Mouse (Mus musculus): Measurements from ENCODE around the gene Bbx. TPM values are rescaled to one million over a fixed set of nuclear protein-coding genes. Genes with fewer than 3 reads are reported as not detected.
A peak's percentile ranks its signal among the peaks of the same experiment; 100 is the strongest.

Gene Bbx
- polyA plus RNA-seq (2012; rRNA removed) = 9.9 and 10.4 TPM in 2 replicates

DNA sequence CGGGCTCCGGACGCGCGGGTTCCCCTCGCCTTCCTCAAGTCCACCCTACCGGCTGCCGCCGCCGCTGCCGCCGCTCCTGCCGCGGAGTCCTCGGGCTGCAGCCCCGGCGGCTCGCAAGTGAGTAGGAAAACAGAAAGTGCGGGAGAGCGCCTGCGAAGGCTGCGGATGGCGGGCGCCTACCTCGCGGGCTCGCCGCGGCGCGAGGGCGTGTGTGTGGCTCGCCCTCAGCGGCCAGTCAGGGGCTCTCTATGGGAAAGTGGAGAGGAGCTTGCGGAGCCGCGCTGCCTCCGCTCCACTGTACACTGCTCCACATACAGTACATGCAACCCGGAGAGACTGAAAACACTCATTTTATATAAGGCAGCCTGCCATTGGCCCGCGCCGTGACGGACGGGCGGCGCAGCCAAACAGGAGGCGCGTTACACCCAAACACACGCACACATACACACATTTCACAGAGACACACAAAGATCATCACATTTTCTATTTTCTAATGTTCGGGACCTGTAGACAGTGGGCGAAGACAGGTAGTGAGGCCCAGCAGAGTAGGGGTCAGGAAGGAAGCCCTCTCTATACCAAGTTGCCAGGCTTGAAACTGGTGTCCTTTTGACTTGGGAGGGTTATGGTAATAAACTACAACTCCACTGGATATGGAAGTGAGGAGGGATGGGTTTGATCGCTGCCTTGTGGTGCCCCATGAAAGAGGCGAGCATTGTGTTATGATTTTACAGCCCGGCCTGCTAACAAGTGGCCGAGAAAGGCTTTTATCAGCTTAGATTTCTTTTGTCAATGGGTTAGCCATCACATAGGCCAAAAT lies at the start of gene Bbx:
Gene Bbx (minus strand): TSS at position 329 of the 817 bp plus-strand sequence.
- no peaks in the 10 kb centered on the region for H3K4me1 ChIP-seq (ENCODE audit: control insufficient read depth, insufficient read depth, low read length)

DNA sequence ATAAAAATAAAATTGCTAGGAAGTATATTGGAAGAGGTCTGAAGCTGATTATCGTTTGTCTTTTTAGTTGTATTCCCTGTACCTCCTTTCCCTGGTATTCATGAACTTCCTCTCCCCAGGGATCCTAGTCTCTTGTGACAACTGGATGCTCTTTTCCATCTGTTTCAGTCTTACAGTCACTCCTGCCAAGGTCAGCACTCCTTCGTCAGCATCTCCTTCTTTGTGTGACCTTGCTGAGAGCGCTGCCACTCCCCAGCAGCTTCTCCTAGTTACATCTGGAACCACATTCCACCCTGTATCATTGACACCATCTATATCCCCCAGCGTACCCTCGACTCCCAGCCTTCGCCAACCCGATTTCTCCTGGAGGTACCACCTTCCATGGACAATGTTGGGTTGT lies 49.7 kb upstream of the Bbx start:
- Histone ChIP-seq H3K27ac (ENCODE audit: insufficient read depth, low read length) (no peak overlapping the region), H3K4me1 (ENCODE audit: control insufficient read depth, insufficient read depth, low read length) (no peaks in the 10 kb centered on the region), H3K4me3 (ENCODE audit: insufficient read depth, low read length) (no peak overlapping the region)
- TF ChIP-seq POLR2A (IDR thresholded peaks at IDR 0.05; ENCODE audit: extremely low read depth, insufficient read depth, low read length) = no peak
- TF ChIP-seq CTCF (IDR thresholded peaks at IDR 0.05; ENCODE audit: extremely low read depth, insufficient read depth, low read length) = no peak

More for the DNA sequence above, at the start of gene Bbx:
- TF ChIP-seq POLR2A (IDR thresholded peaks at IDR 0.05; ENCODE audit: extremely low read depth, insufficient read depth, low read length) = peak; percentile 97
- TF ChIP-seq CTCF (IDR thresholded peaks at IDR 0.05; ENCODE audit: extremely low read depth, insufficient read depth, low read length) = no peak
- H3K27ac ChIP-seq (ENCODE audit: insufficient read depth, low read length) = peak within 1 kb of the TSS; percentile 53
- peak within 1 kb of the TSS; percentile 35 for H3K4me3 ChIP-seq (ENCODE audit: insufficient read depth, low read length)

DNA sequence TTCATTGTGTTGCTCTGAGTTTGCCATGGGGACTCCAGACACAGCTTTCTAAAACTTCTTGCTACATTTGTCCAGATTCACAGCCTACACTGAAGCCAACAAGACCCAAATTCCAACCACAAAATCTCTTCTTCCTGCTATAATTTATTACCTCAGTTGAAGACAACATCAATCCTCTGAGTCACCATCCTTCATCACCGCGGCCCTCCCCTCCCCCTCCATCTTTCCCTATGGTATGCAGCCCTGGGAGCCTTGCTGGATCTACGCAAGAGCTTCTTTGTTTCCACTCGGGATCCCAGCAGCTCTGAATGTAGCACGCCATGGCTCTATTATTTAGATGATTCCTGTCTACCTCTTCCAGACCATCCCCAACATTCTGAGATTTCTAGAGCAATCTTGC lies 49.2 kb upstream of the Bbx start:
- H3K4me3 ChIP-seq (ENCODE audit: insufficient read depth, low read length) = no peak overlapping the region
- H3K27ac ChIP-seq (ENCODE audit: insufficient read depth, low read length) = no peak overlapping the region
- TF ChIP-seq POLR2A (IDR thresholded peaks at IDR 0.05; ENCODE audit: extremely low read depth, insufficient read depth, low read length) (no peak), CTCF (IDR thresholded peaks at IDR 0.05; ENCODE audit: extremely low read depth, insufficient read depth, low read length) (no peak)
- H3K4me1 ChIP-seq (ENCODE audit: control insufficient read depth, insufficient read depth, low read length) = no peaks in the 10 kb centered on the region

DNA sequence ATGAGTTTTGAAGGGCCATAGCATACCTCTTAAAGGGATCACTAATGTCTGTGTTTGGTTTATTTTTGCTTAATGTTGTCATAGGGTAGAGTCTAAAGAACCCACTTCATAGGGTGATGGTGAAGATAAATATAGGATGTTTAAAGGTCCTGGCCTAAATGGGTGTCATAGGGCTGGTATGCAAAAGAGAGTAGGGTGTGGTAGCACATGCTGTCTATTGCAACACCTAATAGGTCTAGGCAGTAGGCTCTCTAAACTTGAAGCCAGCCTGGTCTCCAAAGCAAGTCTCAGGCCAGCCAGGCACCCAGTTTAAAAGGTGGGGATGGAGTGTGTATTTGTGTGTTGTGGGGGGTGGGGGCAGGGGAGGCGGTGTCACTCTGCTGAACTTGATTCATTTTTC lies 46.5 kb upstream of the Bbx start:
- H3K27ac ChIP-seq (ENCODE audit: insufficient read depth, low read length) = no peak overlapping the region
- no peaks in the 10 kb centered on the region for H3K4me1 ChIP-seq (ENCODE audit: control insufficient read depth, insufficient read depth, low read length)
- H3K4me3 ChIP-seq (ENCODE audit: insufficient read depth, low read length) = no peak overlapping the region
- TF ChIP-seq POLR2A (IDR thresholded peaks at IDR 0.05; ENCODE audit: extremely low read depth, insufficient read depth, low read length) (no peak), CTCF (IDR thresholded peaks at IDR 0.05; ENCODE audit: extremely low read depth, insufficient read depth, low read length) (no peak)

DNA sequence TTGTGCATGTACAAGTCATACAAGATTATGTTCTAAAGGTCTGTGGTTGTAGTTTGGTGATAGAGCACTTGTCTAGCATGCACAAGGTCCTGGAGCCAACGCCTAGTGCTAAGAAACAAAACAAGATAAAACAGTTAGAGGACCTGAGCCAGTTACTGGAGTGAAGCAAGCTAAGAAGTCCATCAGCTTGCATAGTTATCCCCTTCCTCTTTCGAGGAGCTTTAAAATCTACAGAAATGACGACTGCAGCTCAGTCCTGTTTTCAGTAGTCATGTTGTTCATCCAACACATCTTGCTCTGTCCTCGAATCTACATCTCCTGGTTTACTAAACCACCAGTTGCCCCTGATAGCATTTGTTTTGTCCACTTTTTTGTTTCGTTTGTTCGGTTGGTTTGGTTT lies 45.4 kb upstream of the Bbx start:
- no peak overlapping the region for H3K27ac ChIP-seq (ENCODE audit: insufficient read depth, low read length)
- no peaks in the 10 kb centered on the region for H3K4me1 ChIP-seq (ENCODE audit: control insufficient read depth, insufficient read depth, low read length)
- H3K4me3 ChIP-seq (ENCODE audit: insufficient read depth, low read length) = no peak overlapping the region
- TF ChIP-seq CTCF (IDR thresholded peaks at IDR 0.05; ENCODE audit: extremely low read depth, insufficient read depth, low read length) (no peak), POLR2A (IDR thresholded peaks at IDR 0.05; ENCODE audit: extremely low read depth, insufficient read depth, low read length) (no peak)

DNA sequence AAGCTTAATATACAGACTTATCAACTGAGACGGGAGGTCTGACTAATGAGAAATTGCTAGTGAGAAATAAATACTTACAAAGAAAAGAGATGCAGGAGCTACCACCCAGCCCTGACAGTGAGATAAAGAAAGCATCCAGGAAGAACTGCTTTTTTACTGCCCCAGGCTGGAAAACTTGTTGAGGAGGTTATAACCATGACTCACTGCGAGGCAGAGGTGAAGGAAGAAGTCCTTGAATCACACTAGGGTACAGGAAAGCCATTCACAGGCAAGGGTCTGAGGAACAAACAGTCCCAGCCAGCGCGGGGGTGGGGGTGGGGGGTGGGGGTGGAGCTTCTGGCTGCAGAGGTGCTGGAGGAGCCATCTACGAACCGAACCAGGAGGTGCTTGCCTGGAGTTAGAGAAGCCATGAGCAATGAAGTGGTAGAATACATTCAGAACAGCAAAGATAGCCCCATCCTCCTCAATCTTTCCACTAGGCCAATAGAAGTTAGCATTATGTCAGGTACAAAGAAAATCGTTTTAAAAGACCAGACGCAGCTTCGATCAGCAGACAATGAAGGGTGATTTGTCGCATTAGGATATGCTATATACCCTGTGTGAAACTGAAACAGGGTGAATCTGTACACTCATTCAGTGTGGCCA lies 30.2 kb upstream of the Bbx start:
- no peak for TF ChIP-seq CTCF (IDR thresholded peaks at IDR 0.05; ENCODE audit: extremely low read depth, insufficient read depth, low read length)
- TF ChIP-seq POLR2A (IDR thresholded peaks at IDR 0.05; ENCODE audit: extremely low read depth, insufficient read depth, low read length) = no peak
- Histone ChIP-seq H3K27ac (ENCODE audit: insufficient read depth, low read length) (no peak overlapping the region), H3K4me3 (ENCODE audit: insufficient read depth, low read length) (no peak overlapping the region), H3K4me1 (ENCODE audit: control insufficient read depth, insufficient read depth, low read length) (no peaks in the 10 kb centered on the region)

DNA sequence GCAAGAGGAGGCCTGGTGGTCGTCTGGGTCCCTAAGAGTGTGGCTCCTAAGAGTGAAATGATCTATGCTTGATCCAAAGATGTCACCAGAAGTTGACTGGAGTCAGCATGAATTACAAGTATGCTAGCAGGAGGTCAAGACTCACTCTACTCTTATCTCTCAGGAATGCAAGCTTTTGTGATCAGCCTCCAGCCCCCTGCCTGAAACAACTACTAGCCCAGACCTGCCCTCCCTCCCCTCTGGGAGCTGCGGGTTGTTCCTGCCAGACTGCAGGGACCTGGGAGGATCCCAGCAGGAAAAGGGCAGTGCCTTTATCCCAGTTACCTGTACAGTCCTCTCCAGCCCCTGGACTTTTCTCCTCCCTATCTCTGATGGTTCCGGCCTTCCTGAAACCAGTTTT lies 27.0 kb upstream of the Bbx start:
- Histone ChIP-seq H3K4me1 (ENCODE audit: control insufficient read depth, insufficient read depth, low read length) (no peaks in the 10 kb centered on the region), H3K4me3 (ENCODE audit: insufficient read depth, low read length) (no peak overlapping the region), H3K27ac (ENCODE audit: insufficient read depth, low read length) (no peak overlapping the region)
- TF ChIP-seq POLR2A (IDR thresholded peaks at IDR 0.05; ENCODE audit: extremely low read depth, insufficient read depth, low read length) = no peak
- no peak for TF ChIP-seq CTCF (IDR thresholded peaks at IDR 0.05; ENCODE audit: extremely low read depth, insufficient read depth, low read length)

DNA sequence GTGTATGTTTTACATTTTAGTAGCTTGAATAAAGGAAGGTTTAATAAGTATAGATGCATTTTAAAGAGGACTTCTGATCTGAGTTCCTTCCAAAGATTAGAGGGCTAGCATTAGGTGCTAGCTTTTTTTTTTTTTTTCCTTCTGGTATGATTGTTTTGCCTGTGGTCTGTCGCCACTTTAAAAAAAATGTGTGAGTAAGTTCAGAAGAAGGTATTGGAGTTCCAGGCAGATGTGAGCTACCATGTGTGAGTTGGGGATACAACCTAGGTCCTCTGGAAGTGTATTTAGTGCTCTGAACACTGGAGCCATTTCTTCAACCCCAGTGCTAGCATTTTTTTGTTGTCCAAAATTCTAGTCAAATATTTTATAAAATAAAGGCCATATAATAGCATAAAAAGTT lies 23.9 kb upstream of the Bbx start:
- Histone ChIP-seq H3K27ac (ENCODE audit: insufficient read depth, low read length) (no peak overlapping the region), H3K4me3 (ENCODE audit: insufficient read depth, low read length) (no peak overlapping the region), H3K4me1 (ENCODE audit: control insufficient read depth, insufficient read depth, low read length) (no peaks in the 10 kb centered on the region)
- TF ChIP-seq CTCF (IDR thresholded peaks at IDR 0.05; ENCODE audit: extremely low read depth, insufficient read depth, low read length) = no peak
- no peak for TF ChIP-seq POLR2A (IDR thresholded peaks at IDR 0.05; ENCODE audit: extremely low read depth, insufficient read depth, low read length)

DNA sequence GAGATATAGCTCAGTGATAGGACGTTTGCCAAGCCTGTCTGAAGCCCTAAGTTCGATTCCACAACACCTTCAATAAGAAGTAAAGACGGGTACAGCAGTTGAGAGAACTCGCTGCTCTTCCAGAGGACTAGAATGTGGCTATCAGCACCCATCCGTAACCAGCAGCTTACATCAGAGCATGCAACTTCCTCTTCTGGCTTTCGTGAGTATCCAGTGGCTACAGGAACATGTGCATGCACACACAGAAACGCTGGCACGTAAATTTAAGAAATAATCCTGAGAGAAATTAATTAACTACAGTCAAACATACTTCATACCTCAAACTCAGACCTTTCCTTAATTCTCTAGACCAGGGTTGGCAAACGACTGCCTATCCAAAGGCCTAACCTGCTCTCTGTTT lies 16.9 kb upstream of the Bbx start:
- Histone ChIP-seq H3K4me1 (ENCODE audit: control insufficient read depth, insufficient read depth, low read length) (no peaks in the 10 kb centered on the region), H3K4me3 (ENCODE audit: insufficient read depth, low read length) (no peak overlapping the region), H3K27ac (ENCODE audit: insufficient read depth, low read length) (no peak overlapping the region)
- TF ChIP-seq CTCF (IDR thresholded peaks at IDR 0.05; ENCODE audit: extremely low read depth, insufficient read depth, low read length) (no peak), POLR2A (IDR thresholded peaks at IDR 0.05; ENCODE audit: extremely low read depth, insufficient read depth, low read length) (no peak)

DNA sequence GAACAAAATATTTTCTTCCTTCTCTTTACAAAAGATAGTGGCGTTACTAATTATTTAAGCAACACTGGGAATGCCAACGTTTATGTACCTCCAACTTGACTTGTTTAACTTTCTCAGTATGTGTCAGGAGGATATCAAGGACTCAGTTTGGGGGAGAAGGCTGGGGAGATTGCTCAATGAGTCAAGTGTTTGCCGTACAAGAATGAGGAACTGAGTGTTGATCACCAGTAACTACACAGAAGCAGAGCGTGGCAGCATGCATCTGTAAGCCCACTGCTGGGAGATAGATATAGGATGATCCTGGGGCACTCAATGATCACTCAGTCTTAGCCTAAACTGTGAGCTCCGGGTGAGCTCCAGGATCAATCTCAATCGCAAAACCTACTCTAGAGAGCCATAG lies 12.8 kb upstream of the Bbx start:
- Histone ChIP-seq H3K27ac (ENCODE audit: insufficient read depth, low read length) (no peak overlapping the region), H3K4me3 (ENCODE audit: insufficient read depth, low read length) (no peak overlapping the region), H3K4me1 (ENCODE audit: control insufficient read depth, insufficient read depth, low read length) (no peaks in the 10 kb centered on the region)
- TF ChIP-seq POLR2A (IDR thresholded peaks at IDR 0.05; ENCODE audit: extremely low read depth, insufficient read depth, low read length) = no peak
- TF ChIP-seq CTCF (IDR thresholded peaks at IDR 0.05; ENCODE audit: extremely low read depth, insufficient read depth, low read length) = no peak
